Mouse (Mus musculus): ENCODE data around the gene Pnldc1. TPM values are rescaled to one million over a fixed set of nuclear protein-coding genes. Genes with fewer than 3 reads are reported as not detected.

Pnldc1 gene
- total RNA-seq, 2 experiments from 2014 or later = 1.6 to 2.4 TPM

- no peak for DNase-seq (ENCODE audit: low spot score in 2 of 2)
Measured at GRCm38 (mm10) chr17:12859006-12859520, 51.0 kb downstream of the Pnldc1 start.

DNA sequence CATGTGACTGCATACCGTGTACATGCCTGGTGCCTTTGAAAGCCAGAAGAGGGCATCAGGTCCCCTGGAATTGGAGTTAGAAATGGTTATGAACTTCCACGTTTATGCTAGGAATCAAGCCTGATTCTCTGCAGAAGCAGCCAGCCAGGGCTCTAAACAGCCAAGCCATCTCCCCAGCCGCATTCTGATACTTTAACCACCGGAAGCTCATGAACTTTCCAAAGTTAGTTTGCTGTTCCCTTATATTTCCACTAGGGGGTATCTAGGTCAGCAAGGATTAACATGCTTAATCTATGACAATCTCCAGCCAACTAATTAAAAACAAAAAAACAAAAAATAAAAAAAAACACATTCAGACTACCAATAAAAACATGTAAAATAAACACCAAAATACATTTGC lies 52.0 kb downstream of the Pnldc1 start:
- no peak for DNase-seq (ENCODE audit: low spot score in 2 of 2)

- no peak for DNase-seq (ENCODE audit: low spot score in 2 of 2)
Measured at GRCm38 (mm10) chr17:12857395-12857794, 52.6 kb downstream of the Pnldc1 start.

GRCm38 (mm10) chr17:12854386-12854785 lies 55.6 kb downstream of the Pnldc1 start:
- no peak for DNase-seq (ENCODE audit: low spot score in 2 of 2)

DNA sequence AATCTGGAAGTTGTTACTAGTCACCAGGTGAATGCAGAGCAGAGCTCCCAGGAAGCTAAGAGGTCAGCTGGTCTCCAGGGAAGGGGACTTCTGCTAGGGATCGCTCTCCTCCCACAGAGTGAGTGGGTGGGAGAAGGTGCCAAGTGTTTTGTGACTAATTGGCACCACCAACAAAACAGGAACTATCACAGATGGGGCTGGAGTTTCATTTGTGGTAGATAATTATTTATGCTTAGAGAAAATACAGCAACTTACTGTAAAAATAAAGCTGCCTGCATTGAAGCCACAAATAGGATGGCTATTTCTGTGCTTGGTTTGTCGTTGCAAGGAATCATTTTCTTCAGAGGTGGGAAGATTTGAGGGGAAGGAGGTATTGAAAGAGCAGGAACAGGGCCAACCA lies 56.2 kb downstream of the Pnldc1 start:
- DNase-seq (ENCODE audit: low spot score in 2 of 2) = no peak

DNA sequence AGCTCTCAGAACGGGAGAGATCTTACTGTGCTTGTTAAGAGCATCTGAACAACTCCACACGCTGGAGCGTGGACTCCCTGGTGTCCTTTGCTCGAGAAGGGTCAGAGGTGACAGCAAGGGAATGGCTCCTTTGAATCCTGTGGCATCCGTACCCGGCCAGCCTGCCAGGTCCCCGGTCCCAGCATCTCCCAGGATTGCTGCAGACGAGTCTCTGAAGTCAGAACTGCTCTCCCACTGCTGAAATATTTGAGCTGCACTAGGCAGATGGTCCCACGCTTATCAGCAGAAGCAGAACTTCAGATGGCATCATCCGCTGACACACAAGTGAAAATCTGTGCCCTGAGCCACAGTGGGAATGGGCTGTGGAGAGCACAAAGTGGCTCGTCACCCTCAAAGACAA lies 58.3 kb downstream of the Pnldc1 start:
- DNase-seq (ENCODE audit: low spot score in 2 of 2) = peak; percentile 72 to 78

DNA sequence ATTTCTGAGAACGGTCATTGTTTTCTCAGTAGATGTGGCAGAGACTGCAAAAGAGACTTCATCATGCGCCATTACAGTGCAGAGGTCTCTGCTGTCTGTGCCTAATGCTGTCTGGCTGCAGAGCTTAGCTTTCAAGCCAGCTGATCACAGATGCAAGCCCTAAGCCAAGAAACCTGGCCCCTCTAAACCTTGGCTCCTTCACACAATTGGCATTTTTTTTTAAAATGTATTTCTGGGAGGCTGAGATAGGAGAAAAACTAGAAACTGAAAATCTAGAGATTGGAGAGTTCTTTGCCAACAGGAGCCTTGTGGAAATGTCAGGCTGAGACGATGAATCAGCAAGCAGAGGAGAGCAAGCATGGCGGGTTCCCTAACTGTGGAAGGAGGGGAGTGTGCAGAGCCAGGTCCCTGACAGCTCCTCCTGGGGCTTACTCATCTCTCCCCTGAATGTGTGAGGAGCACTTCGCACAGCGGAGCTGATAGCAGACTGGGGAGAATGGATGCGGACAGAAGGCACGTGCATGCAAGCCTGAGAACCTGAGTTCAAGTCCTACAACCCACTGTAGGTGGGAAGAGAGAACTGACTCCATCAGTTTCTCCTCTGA lies 60.1 kb downstream of the Pnldc1 start:
- DNase-seq (ENCODE audit: low spot score in 2 of 2) = peak in 1 of 2 experiments; percentile 48

GRCm38 (mm10) chr17:12847736-12848135 lies 62.3 kb downstream of the Pnldc1 start:
- no peak for DNase-seq (ENCODE audit: low spot score in 2 of 2)

- DNase-seq (ENCODE audit: low spot score in 2 of 2) = peak in 1 of 2 experiments; percentile 65
Measured at GRCm38 (mm10) chr17:12846474-12846873, 63.6 kb downstream of the Pnldc1 start.

GRCm38 (mm10) chr17:12845862-12846261 lies 64.2 kb downstream of the Pnldc1 start:
- DNase-seq (ENCODE audit: low spot score in 2 of 2) = no peak

DNA sequence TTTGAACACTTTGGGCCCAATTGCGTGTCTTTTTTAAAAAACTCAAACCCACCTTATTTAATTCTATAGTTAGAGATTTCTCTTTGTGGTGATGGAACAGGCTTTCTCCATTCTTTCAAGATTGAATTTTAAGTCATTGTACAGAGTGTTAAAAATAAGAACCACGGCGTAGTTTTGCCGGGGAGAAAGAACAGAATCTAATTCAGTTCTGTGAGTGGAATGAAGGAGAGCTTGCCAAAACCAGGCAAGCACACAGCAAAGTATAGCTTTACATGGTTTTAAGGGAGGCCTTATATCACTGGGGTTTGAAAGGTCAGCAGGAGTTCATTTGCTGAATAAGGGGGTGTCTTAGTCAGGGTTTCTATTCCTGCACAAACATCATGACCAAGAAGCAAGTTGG lies 65.5 kb downstream of the Pnldc1 start:
- no peak for DNase-seq (ENCODE audit: low spot score in 2 of 2)

DNA sequence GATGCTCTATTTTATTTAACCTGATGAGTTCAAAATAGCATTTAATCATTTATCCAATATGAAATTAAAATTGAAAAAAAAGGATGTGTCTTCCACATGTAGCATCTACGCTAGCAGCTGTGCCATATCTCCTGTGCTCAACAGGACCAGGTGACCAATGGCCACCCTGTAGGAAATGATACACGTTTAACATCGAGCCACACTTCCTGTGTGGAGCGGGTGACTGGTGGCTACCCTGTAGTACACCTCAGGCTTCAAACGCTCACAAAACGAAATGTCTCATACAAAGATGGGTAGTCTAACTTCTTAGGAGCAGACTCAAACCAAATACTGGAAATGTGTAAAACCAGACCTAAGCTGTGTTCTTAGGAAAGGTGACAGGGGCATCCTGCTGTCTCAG lies 66.2 kb downstream of the Pnldc1 start:
- no peak for DNase-seq (ENCODE audit: low spot score in 2 of 2)

DNA sequence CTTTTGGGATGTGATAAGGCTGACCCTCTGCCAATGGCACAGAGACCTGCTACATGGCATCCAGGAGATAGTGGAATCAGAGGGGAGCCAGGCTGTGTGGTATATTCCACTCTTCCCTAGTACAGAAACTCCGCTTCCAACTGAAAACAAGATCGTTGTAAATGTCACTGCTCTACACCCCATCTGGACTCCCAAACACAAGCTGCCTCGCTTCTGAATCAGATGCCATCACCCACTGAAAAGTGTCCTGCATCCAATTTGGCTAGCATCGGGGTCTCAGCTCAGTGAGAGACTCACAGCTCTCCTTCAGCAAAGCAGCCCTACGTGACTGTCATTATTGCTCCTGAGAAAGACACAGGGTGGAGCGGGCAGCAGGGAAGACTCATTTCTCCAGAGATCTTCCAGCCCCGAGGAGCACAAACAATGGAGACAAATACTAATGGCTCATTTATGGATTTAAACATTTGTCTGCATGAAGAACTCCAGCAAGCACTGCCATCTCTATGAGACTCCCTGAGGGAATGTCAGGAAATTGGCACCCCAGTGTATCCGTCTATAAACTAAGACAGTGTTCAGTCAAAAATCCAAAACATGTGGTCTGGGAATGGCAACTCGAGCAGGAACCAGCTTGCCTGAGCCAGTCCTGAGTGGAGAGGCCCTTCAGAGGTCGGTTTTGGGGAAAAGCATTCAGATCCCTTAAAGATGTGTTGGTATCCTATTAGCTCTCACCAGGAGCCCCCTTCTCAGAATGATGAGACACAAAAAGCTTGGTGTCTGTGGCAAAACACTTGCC lies 70.4 kb downstream of the Pnldc1 start:
- peak; percentile 73 to 93 for DNase-seq (ENCODE audit: low spot score in 2 of 2)

Small RNA genes lying within 50 kb of the gene (microRNA-seq; reads per million reads assigned to microRNA genes)
- 0 reads per million in 2 experiments for gene Gm24085

Other genes with a start within 250 kb of the Pnldc1 start
- gene Slc22a1, start 234.4 kb downstream of the Pnldc1 start, total RNA-seq (2021) = not detected
- 10 to 100 TPM; 28.1 TPM for gene Igf2r, start 140.6 kb downstream of the Pnldc1 start, total RNA-seq (2021)
- 10 to 100 TPM; 41.6 to 52.1 TPM for gene Mas1, start 42.1 kb downstream of the Pnldc1 start, total RNA-seq (2021)
- gene Mrgprh, start 34.2 kb downstream of the Pnldc1 start, total RNA-seq (2021) = not detected
- 100 to 1,000 TPM; 185 to 193 TPM for gene Tcp1, start 5.5 kb upstream of the Pnldc1 start, total RNA-seq (2021)
- gene Mrpl18, start 6.1 kb upstream of the Pnldc1 start, total RNA-seq (2021) = 10 to 100 TPM; 48.8 to 56.4 TPM
- 1 to 10 TPM; 2.7 to 3.3 TPM for gene Acat3, start 30.4 kb upstream of the Pnldc1 start, total RNA-seq (2021)
- 10 to 100 TPM; 82.4 to 85.9 TPM for gene Acat2, start 50.5 kb upstream of the Pnldc1 start, total RNA-seq (2021)
- 10 to 100 TPM; 53.2 to 54.3 TPM for gene Wtap, start 83.9 kb upstream of the Pnldc1 start, total RNA-seq (2021)
- gene Sod2, start 96.6 kb upstream of the Pnldc1 start, total RNA-seq (2021) = 100 to 1,000 TPM; 246 to 247 TPM
- not detected for gene Gpr31b, start 142.1 kb upstream of the Pnldc1 start, total RNA-seq (2021)
- under 1 TPM; 0.60 to 0.83 TPM for gene Tcp10b, start 150.9 kb upstream of the Pnldc1 start, total RNA-seq (2021)
- gene Unc93a, start 221.6 kb upstream of the Pnldc1 start, total RNA-seq (2021) = under 1 TPM in 1 of 2 experiments, not detected in 1; 0.12 TPM

All from layer of hippocampus, postnatal 14 days (tissue).